Mouse (Mus musculus) forebrain, embryonic 15.5 days (tissue): ENCODE results near the gene Eno2. TPM values are rescaled to one million over a fixed set of nuclear protein-coding genes. Genes with fewer than 3 reads are reported as not detected.
A peak's percentile ranks its signal among the peaks of the same experiment; 100 is the strongest.

ENCODE experiments used
- ATAC-seq: fragments of 200-750 bp; cut with Nextera tagmentation; replicated peaks from 2 replicates; pipeline ENCODE4 v1.8.0; 2017; ENCODE audit warnings: mild to moderate bottlenecking, moderate TSS enrichment, moderate library complexity
- H3K27ac ChIP-seq: fragments of 300-500 bp; sonication (generic); replicated peaks from 2 replicates; pipeline ENCODE4 v1.5.1; 2015; ENCODE audit warnings: mild to moderate bottlenecking, inconsistent platforms
- H3K27me3 ChIP-seq: fragments of 300-500 bp; sonication (generic); 2 replicates; pipeline ENCODE4 v1.6.1; 2015; ENCODE audit warnings: inconsistent platforms
- H3K36me3 ChIP-seq: fragments of 300-500 bp; sonication (generic); 2 replicates; pipeline ENCODE4 v1.6.1; 2015; ENCODE audit warnings: mild to moderate bottlenecking, inconsistent platforms
- H3K4me1 ChIP-seq: fragments of 300-500 bp; sonication (generic); 2 replicates; pipeline ENCODE4 v1.6.1; 2015; ENCODE audit warnings: inconsistent platforms
- H3K4me2 ChIP-seq: fragments of 300-500 bp; sonication (generic); replicated peaks from 2 replicates; pipeline ENCODE4 v1.6.1; 2015; ENCODE audit warnings: mild to moderate bottlenecking, inconsistent platforms
- H3K4me3 ChIP-seq: fragments of 300-500 bp; sonication (generic); 2 replicates; pipeline ENCODE4 v1.5.1; 2015; ENCODE audit warnings: mild to moderate bottlenecking, inconsistent platforms
- H3K9ac ChIP-seq: fragments of 300-500 bp; sonication (generic); replicated peaks from 2 replicates; pipeline ENCODE4 v1.6.1; 2015; ENCODE audit warnings: mild to moderate bottlenecking, inconsistent platforms
- H3K9me3 ChIP-seq: fragments of 300-500 bp; sonication (generic); 2 replicates; pipeline ENCODE4 v1.6.1; 2016; ENCODE audit warnings: inconsistent platforms
- WGBS: fragments of 180-500 bp; shearing (Covaris S2); methylation state at CpG from one replicate; pipeline ENCODE4 v1.1.7; 2015; ENCODE audit warnings: mixed read lengths; 5-methylcytosine and 5-hydroxymethylcytosine counted together
- polyA plus RNA-seq: library from polyadenylated mRNA; unstranded; fragments of >200 nt; fragmentation: Nextera tagmentation; extraction: Ambion mirVana; gene quantifications from 2 replicates; pipeline ENCODE4 v1.2.1, GENCODE M21; 2015

The Eno2 gene
- polyA plus RNA-seq, 1 experiment from 2014 or later: 44.2 TPM

GRCm38 (mm10) chr6:124756652-124757350 is 12.7 kb downstream of the Eno2 start:
- ATAC-seq: peak; percentile 70
- H3K9me3 ChIP-seq: no peaks in the 10 kb centered on the region
- no peaks in the 10 kb centered on the region for H3K27me3 ChIP-seq
- H3K4me3 ChIP-seq: peak overlapping the region; percentile 65
- H3K4me2 ChIP-seq: peak overlapping the region; percentile 68
- peaks cover 47% of the 10 kb centered on the region for H3K4me1 ChIP-seq
- peak overlapping the region; percentile 88 for H3K9ac ChIP-seq
- no peaks in the 10 kb centered on the region for H3K36me3 ChIP-seq
- H3K27ac ChIP-seq: peak overlapping the region; percentile 96
- under 1% methylated on average over 52 of the region's 54 CpGs for WGBS

- peak; percentile 51 for ATAC-seq
- Histone ChIP-seq H3K4me3 (peak within 1 kb of the TSS; percentile 65), H3K9me3 (no peaks in the 10 kb centered on the region), H3K27ac (peak within 1 kb of the TSS; percentile 96), H3K27me3 (no peaks in the 10 kb centered on the region), H3K4me2 (peak within 1 kb of the TSS; percentile 68), H3K9ac (peak within 1 kb of the TSS; percentile 88), H3K4me1 (peaks cover 47% of the 10 kb centered on the region), H3K36me3 (no peaks in the 10 kb centered on the region)
- under 1% methylated on average over 55 of the region's 100 CpGs for WGBS
Observed at GRCm38 (mm10) chr6:124755831-124756595, 13.5 kb downstream of the Eno2 start, which contains the start of the genes Gm45234 and Atn1. TSS of gene Gm45234 (minus strand) at chr6:124756021. TSS of gene Atn1 (minus strand) at chr6:124756524.

- Histone ChIP-seq H3K9me3 (no peaks in the 10 kb centered on the region), H3K4me1 (peaks cover 47% of the 10 kb centered on the region), H3K4me2 (peak overlapping the region; percentile 68), H3K4me3 (peak overlapping the region; percentile 65), H3K27me3 (no peaks in the 10 kb centered on the region), H3K9ac (peak overlapping the region; percentile 88), H3K27ac (peak overlapping the region; percentile 96), H3K36me3 (no peaks in the 10 kb centered on the region)
- 0% methylated on average over 3 of the region's 3 CpGs for WGBS
- no peak for ATAC-seq
Observed at GRCm38 (mm10) chr6:124755306-124755705, 14.2 kb downstream of the Eno2 start.

GRCm38 (mm10) chr6:124753861-124754260 is 15.6 kb downstream of the Eno2 start:
- Histone ChIP-seq H3K9ac (no peak overlapping the region), H3K36me3 (peaks cover 7% of the 10 kb centered on the region; the same call in 1 of the 2 replicates), H3K9me3 (no peaks in the 10 kb centered on the region), H3K4me1 (peaks cover 47% of the 10 kb centered on the region), H3K4me3 (no peak overlapping the region), H3K27me3 (no peaks in the 10 kb centered on the region), H3K27ac (no peak overlapping the region), H3K4me2 (no peak overlapping the region)
- WGBS: 95% methylated on average over 2 of the region's 2 CpGs
- no peak for ATAC-seq

- Histone ChIP-seq H3K36me3 (peaks cover 24% of the 10 kb centered on the region), H3K9me3 (no peaks in the 10 kb centered on the region), H3K4me1 (peaks cover 38% of the 10 kb centered on the region), H3K4me3 (no peak overlapping the region), H3K27me3 (no peaks in the 10 kb centered on the region), H3K27ac (no peak overlapping the region), H3K9ac (no peak overlapping the region), H3K4me2 (no peak overlapping the region)
- 88% methylated on average over 8 of the region's 8 CpGs for WGBS
- no peak for ATAC-seq
Observed at GRCm38 (mm10) chr6:124750405-124750804, 19.1 kb downstream of the Eno2 start.

GRCm38 (mm10) chr6:124746654-124747632 is 22.5 kb downstream of the Eno2 start:
- no peaks in the 10 kb centered on the region for H3K27me3 ChIP-seq
- peaks cover 24% of the 10 kb centered on the region for H3K4me1 ChIP-seq
- H3K4me3 ChIP-seq: peak overlapping the region; percentile 57; the same call in 1 of the 2 replicates
- H3K36me3 ChIP-seq: peaks cover 40% of the 10 kb centered on the region
- WGBS: 89% methylated on average over 7 of the region's 7 CpGs
- H3K4me2 ChIP-seq: peak overlapping the region; percentile 97
- H3K27ac ChIP-seq: peak overlapping the region; percentile 91
- no peak; the same call in 1 of the 2 replicates for ATAC-seq
- no peaks in the 10 kb centered on the region for H3K9me3 ChIP-seq
- no peak overlapping the region for H3K9ac ChIP-seq

- peak; percentile 4; the same call in 1 of the 2 replicates for ATAC-seq
- Histone ChIP-seq H3K27me3 (no peaks in the 10 kb centered on the region), H3K36me3 (peaks cover 40% of the 10 kb centered on the region), H3K4me2 (peak overlapping the region; percentile 97), H3K9ac (peak overlapping the region; percentile 85), H3K4me3 (peak overlapping the region; percentile 57), H3K9me3 (no peaks in the 10 kb centered on the region), H3K4me1 (peaks cover 29% of the 10 kb centered on the region), H3K27ac (peak overlapping the region; percentile 91)
- WGBS: 18% methylated on average over 8 of the region's 8 CpGs
Observed at GRCm38 (mm10) chr6:124746296-124746605, 23.2 kb downstream of the Eno2 start.

GRCm38 (mm10) chr6:124745490-124746295 is 23.8 kb downstream of the Eno2 start:
- peak overlapping the region; percentile 97 for H3K4me2 ChIP-seq
- no peaks in the 10 kb centered on the region for H3K9me3 ChIP-seq
- H3K4me1 ChIP-seq: peaks cover 29% of the 10 kb centered on the region
- peak overlapping the region; percentile 57 for H3K4me3 ChIP-seq
- peaks cover 40% of the 10 kb centered on the region for H3K36me3 ChIP-seq
- ATAC-seq: peak; percentile 84
- H3K9ac ChIP-seq: peak overlapping the region; percentile 85
- peak overlapping the region; percentile 91 for H3K27ac ChIP-seq
- no peaks in the 10 kb centered on the region for H3K27me3 ChIP-seq
- under 1% methylated on average over 85 of the region's 85 CpGs for WGBS

- Histone ChIP-seq H3K9me3 (no peaks in the 10 kb centered on the region), H3K27ac (peak overlapping the region; percentile 91), H3K27me3 (no peaks in the 10 kb centered on the region), H3K4me3 (peak overlapping the region; percentile 57), H3K9ac (peak overlapping the region; percentile 48), H3K36me3 (peaks cover 40% of the 10 kb centered on the region), H3K4me1 (peaks cover 32% of the 10 kb centered on the region), H3K4me2 (peak overlapping the region; percentile 97)
- no peak for ATAC-seq
- 73% methylated on average over 26 of the region's 26 CpGs for whole genome bisulfite sequencing
Observed at GRCm38 (mm10) chr6:124744755-124745321, 24.6 kb downstream of the Eno2 start.

- WGBS: 94% methylated on average over 8 of the region's 8 CpGs
- Histone ChIP-seq H3K36me3 (peaks cover 33% of the 10 kb centered on the region), H3K9me3 (no peaks in the 10 kb centered on the region), H3K9ac (no peak overlapping the region), H3K27me3 (no peaks in the 10 kb centered on the region), H3K4me3 (no peak overlapping the region), H3K4me1 (peaks cover 42% of the 10 kb centered on the region), H3K4me2 (no peak overlapping the region), H3K27ac (no peak overlapping the region)
- ATAC-seq: no peak
Observed at GRCm38 (mm10) chr6:124743647-124744046, 25.8 kb downstream of the Eno2 start.
